Mouse (Mus musculus) megakaryocyte, embryonic 14.5 days (primary cell): ENCODE measurements at regions not wholly inside any gene's neighbourhood (a gene's known extent, or its start where the extent isn't known, plus 50 kb on each side); places are given as distances from the start of the nearest gene placed in this dataset.
A peak's percentile ranks its signal among the peaks of the same experiment; 100 is the strongest.
"Not testable (repeated sequence)": the region's sequence is repeated elsewhere in the genome, so short reads cannot be mapped to it uniquely, and the experiment has no call there.

Experiments
- H3K27me3 ChIP-seq: replicated peaks from 2 replicates; pipeline ENCODE3; 2012; ENCODE audit warnings: inconsistent platforms
- H3K36me3 ChIP-seq: replicated peaks from 2 replicates; pipeline ENCODE3; 2012; ENCODE audit warnings: low read length, inconsistent platforms, mixed read lengths
- H3K4me1 ChIP-seq: 2 replicates; pipeline ENCODE4 v1.6.1; 2012; ENCODE audit warnings: inconsistent platforms
- H3K4me3 ChIP-seq: replicated peaks from 2 replicates; pipeline ENCODE3; 2012; ENCODE audit warnings: moderate library complexity, mild to moderate bottlenecking, inconsistent platforms
- H3K9me3 ChIP-seq: 2 replicates; pipeline ENCODE4 v1.6.1; 2012; ENCODE audit warnings: inconsistent platforms
- FLI1 ChIP-seq: IDR thresholded peaks from 2 replicates; pipeline ENCODE4 v1.6.1; 2012; ENCODE audit warnings: low read length, inconsistent platforms, mixed read lengths
- GATA1 ChIP-seq: IDR thresholded peaks from 3 replicates; pipeline ENCODE4 v1.6.1; 2012; ENCODE audit warnings: mixed read lengths, low read length, inconsistent platforms, borderline replicate concordance

DNA sequence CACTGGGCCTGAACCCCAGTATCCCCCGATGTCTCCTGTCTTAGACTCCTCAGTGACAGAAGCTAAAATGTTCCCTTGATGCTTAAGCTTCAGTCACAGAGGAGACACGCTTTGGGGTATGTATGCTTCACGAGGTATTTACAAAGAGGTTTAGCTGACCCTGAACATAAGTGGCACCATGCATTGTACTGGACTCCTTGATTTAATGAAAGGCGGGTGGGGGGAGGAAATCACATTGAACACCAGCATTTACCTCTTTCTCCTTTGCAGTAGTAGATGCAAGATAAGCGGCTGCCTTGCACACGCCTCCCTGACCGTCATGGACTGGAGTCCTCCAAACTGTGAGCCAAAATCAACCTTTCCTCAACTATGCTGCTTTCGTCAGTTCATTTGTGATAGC, 117.5 kb downstream of the Cand1 start:
- peaks cover 22% of the 10 kb centered on the region for H3K36me3 ChIP-seq
- H3K9me3 ChIP-seq = peaks cover 28% of the 10 kb centered on the region
- no peak for TF ChIP-seq FLI1
- no peak for TF ChIP-seq GATA1
- no peaks in the 10 kb centered on the region for H3K27me3 ChIP-seq
- H3K4me1 ChIP-seq = peaks cover 6% of the 10 kb centered on the region
- no peak overlapping the region for H3K4me3 ChIP-seq

DNA sequence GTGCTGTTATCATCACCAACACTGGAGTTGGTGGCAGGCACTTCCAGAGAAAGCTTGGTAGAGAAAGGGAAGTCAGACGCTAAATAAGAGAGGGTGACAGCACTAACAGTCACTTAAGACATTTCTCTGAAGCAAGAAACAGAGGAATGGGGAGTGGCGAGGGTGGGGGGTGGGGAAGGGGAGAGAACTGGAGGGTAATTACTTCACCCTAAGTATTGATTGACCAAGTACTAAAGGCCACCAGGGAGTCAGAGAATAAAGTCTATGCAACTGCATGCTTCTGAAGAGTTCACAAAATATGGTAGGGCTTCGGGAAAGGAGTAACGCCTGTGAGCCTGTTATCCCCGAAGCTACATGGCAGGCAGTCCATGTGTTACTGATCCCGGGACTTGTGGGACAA, 118.3 kb downstream of the Cand1 start:
- H3K4me3 ChIP-seq = no peak overlapping the region
- H3K36me3 ChIP-seq = peaks cover 22% of the 10 kb centered on the region
- H3K9me3 ChIP-seq = peaks cover 28% of the 10 kb centered on the region
- H3K4me1 ChIP-seq = peaks cover 8% of the 10 kb centered on the region
- TF ChIP-seq FLI1 = no peak
- TF ChIP-seq GATA1 = no peak
- H3K27me3 ChIP-seq = no peaks in the 10 kb centered on the region

DNA sequence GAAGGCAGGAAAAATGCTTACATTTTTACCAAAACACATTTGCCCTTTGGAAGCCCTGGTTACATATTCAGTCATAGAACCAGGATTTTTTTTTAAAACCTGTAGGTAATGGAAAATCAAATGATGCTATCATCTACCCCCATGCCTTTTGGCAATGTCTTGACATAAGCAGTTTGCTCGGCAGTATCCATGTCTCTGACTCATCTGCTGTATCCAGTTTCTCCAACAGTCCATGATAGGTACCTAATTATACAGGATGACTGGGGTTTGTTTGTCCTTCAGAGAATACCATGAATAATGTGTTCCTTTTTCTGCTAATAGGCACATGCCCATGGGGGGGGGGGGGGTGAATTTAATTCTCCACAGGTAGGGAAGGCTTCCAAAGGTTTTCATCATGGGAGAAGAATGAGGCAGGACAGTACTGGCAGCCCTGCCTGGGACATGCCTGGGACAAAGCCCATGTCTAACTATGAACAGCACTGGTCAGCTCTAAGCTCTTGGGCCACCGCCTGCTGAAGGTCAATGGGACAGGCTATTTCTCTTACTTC, 122.9 kb downstream of the Cand1 start:
- TF ChIP-seq GATA1 (no peak), FLI1 (no peak)
- H3K36me3 ChIP-seq = peaks cover 11% of the 10 kb centered on the region
- H3K27me3 ChIP-seq = no peaks in the 10 kb centered on the region
- no peak overlapping the region for H3K4me3 ChIP-seq
- peaks cover 46% of the 10 kb centered on the region for H3K4me1 ChIP-seq
- peaks cover 16% of the 10 kb centered on the region for H3K9me3 ChIP-seq

DNA sequence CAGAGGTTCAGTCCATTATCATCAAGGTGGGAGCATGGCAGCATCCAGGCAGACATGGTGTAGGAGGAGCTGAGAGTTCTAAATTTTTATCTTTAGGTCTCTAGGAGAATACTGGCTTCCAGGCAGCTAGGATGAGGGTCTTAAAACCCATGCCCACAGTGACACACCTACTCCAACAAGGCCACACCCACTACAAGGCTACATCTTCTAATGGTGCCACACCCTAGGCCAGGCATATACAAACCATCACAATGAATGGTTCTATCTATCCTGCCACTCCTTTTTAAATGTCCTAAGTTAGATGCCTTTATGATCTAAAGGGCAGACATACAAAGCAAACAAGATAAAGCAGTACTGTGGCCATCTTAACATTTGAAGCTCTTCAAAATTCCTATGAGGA, 124.7 kb downstream of the Cand1 start:
- H3K36me3 ChIP-seq, H3K4me3 ChIP-seq, H3K9me3 ChIP-seq, H3K27me3 ChIP-seq: not testable (repeated sequence)
- peaks cover 62% of the 10 kb centered on the region for H3K4me1 ChIP-seq

DNA sequence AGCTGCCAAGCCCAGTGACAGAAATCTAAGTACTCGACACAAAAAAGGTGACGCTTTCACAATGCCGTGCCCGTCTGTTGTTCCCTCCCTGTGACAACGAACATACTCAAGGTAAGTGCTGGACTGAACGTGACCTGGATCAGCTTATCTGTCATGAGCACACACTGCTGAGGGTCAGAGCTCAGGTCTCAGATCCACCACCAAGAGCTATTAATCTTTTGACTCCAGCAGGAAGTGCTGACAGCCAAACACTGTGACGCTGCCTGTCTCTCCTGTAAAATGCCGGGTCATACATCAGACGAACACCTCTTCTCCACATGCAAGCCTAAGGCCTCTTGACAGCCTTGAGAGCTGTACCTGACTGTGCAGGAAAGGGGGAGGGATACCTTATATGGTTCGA, 125.2 kb downstream of the Cand1 start:
- Histone ChIP-seq H3K4me3 (peak overlapping the region; percentile 89), H3K36me3 (no peaks in the 10 kb centered on the region), H3K9me3 (no peaks in the 10 kb centered on the region), H3K4me1 (peaks cover 62% of the 10 kb centered on the region), H3K27me3 (no peaks in the 10 kb centered on the region)
- TF ChIP-seq GATA1 (peak; percentile 64; the same call in 1 of the 3 replicates), FLI1 (no peak)

DNA sequence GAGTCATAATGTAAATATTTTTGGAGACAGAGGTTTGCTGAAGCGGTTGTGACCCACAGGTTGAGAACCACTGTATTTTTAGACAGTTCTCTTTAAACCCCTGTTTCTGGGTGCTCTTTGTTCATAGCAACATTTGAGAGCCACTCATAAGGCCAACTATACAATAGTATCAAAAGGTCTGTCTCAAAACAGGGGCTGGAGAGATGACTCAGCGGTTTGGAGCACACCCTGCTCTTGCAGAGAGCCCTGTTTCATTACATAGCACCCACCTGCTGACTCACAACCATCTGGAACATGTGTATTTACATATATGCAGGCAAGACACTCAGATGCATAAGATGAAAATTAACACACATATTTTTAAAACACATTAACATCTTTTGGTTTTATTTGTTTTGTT, 128.0 kb downstream of the Cand1 start:
- H3K27me3 ChIP-seq = no peaks in the 10 kb centered on the region
- TF ChIP-seq GATA1 (no peak), FLI1 (no peak)
- H3K9me3 ChIP-seq = no peaks in the 10 kb centered on the region
- peaks cover 74% of the 10 kb centered on the region for H3K4me1 ChIP-seq
- H3K4me3 ChIP-seq = no peak overlapping the region
- H3K36me3 ChIP-seq = no peaks in the 10 kb centered on the region

DNA sequence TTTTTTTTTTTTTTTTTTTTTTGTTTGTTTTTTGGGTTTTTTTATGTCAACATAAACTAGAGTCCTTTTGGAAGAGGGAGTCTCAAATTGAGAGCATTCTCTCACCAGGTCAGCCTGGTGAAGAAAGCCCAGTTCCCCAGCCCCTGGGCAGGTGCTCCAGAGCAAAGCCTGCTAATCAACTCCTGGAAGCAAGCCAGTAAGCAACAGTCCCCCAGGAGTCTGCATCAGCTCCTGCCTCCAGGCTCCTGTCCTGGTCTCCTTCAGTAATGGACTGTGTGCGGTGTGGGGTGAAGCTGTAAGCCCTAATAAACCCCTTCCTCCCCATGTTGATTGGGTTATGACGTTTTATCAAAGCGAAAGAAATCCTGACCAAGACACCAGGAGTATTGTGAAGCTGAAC, 128.4 kb downstream of the Cand1 start:
- peaks cover 71% of the 10 kb centered on the region for H3K4me1 ChIP-seq
- H3K27me3 ChIP-seq = no peaks in the 10 kb centered on the region
- H3K4me3 ChIP-seq = no peak overlapping the region
- no peaks in the 10 kb centered on the region for H3K9me3 ChIP-seq
- TF ChIP-seq GATA1 = no peak
- no peak for TF ChIP-seq FLI1
- no peaks in the 10 kb centered on the region for H3K36me3 ChIP-seq

DNA sequence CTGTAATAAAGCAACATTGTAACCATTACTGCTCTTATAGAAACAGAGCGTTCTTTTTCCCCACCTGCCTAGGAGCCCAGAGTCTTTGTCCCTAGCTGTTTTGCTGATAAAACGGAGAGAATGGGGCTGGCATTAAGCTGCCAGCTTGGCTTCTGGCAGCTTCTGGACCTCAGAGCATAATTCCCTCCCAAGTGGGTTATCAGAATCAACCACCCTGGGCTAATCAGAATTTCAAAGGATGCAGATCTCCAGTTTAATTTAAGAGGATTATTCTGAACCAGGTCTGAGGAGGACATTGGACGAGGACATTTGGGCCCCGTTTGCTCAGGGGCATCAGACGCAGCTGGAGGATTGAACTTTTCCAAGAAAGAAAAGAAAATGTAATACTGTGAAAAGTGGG, 129.2 kb downstream of the Cand1 start:
- Histone ChIP-seq H3K4me1 (peaks cover 71% of the 10 kb centered on the region), H3K9me3 (no peaks in the 10 kb centered on the region), H3K4me3 (no peak overlapping the region)

DNA sequence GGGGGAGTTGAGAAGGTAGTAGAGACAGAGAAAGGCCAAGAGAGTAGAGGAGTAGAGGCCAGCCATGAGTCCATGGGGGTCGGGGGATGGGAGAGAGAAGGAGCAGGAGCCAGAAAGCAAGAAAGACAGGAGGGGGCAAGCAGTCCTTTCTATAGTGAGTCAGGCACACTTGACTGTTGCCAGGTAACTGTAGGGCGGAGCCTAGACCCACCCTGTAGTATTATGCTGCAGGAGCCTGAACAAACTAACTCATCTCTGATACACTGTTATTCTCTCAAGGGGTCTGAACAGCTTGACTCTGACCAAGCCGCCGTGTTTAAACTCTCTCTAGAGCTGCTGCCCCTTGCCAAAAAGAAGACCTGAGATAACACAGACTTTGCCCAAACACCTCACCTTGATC, 130.6 kb downstream of the Cand1 start:
- Histone ChIP-seq H3K36me3 (no peaks in the 10 kb centered on the region), H3K27me3 (no peaks in the 10 kb centered on the region), H3K4me3 (no peak overlapping the region), H3K4me1 (peaks cover 65% of the 10 kb centered on the region), H3K9me3 (peaks cover 4% of the 10 kb centered on the region; the same call in 1 of the 2 replicates)
- TF ChIP-seq FLI1 (no peak), GATA1 (no peak)

More for the DNA sequence above, 129.2 kb downstream of the Cand1 start:
- no peaks in the 10 kb centered on the region for H3K27me3 ChIP-seq
- no peaks in the 10 kb centered on the region for H3K36me3 ChIP-seq
- TF ChIP-seq FLI1 = no peak
- TF ChIP-seq GATA1 = no peak

DNA sequence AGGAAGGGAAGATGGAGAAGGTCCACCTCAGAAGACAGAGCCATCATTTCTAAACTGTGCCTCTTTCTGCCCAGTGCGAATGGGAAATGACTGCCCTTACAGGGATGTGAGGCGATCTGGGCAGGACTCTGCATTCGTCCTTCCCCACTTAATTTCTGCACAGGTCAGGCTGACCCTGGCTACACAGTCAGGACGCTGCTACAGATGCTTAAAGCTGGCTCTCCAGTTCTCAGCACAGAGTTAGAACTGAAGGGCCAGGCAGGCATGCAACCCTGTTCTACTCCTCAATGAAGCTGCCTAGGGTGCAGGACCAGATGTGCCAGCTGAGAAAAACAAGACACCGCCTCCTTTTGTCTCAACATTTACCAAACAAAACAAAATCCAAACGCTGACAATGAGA, 132.1 kb downstream of the Cand1 start:
- no peaks in the 10 kb centered on the region for H3K36me3 ChIP-seq
- H3K4me1 ChIP-seq = peaks cover 56% of the 10 kb centered on the region
- no peak overlapping the region for H3K4me3 ChIP-seq
- TF ChIP-seq FLI1 (no peak), GATA1 (no peak)
- peaks cover 7% of the 10 kb centered on the region; the same call in 1 of the 2 replicates for H3K9me3 ChIP-seq
- H3K27me3 ChIP-seq = no peaks in the 10 kb centered on the region

DNA sequence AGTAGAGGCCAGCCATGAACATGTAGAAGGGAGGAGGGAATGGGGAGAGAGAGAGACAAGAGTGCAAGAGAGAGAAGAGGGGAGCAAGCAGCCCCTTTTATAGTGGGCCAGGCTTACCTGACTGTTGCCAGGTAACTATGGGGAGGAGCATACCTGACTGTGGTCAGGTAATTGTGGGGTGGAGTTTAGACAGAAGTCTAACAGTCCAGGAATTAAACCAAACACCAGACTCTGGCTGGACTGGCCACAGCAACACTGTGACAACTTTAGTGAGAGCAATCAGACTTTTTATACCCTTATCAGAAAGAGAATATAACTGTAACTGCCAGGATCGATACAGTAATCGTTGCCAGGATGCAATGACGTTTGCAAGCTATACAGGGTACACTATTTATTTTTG, 133.8 kb downstream of the Cand1 start:
- no peaks in the 10 kb centered on the region for H3K27me3 ChIP-seq
- H3K4me1 ChIP-seq = peaks cover 48% of the 10 kb centered on the region
- TF ChIP-seq FLI1 (no peak), GATA1 (no peak)
- H3K4me3 ChIP-seq = no peak overlapping the region
- peaks cover 16% of the 10 kb centered on the region for H3K9me3 ChIP-seq
- H3K36me3 ChIP-seq = peaks cover 7% of the 10 kb centered on the region

DNA sequence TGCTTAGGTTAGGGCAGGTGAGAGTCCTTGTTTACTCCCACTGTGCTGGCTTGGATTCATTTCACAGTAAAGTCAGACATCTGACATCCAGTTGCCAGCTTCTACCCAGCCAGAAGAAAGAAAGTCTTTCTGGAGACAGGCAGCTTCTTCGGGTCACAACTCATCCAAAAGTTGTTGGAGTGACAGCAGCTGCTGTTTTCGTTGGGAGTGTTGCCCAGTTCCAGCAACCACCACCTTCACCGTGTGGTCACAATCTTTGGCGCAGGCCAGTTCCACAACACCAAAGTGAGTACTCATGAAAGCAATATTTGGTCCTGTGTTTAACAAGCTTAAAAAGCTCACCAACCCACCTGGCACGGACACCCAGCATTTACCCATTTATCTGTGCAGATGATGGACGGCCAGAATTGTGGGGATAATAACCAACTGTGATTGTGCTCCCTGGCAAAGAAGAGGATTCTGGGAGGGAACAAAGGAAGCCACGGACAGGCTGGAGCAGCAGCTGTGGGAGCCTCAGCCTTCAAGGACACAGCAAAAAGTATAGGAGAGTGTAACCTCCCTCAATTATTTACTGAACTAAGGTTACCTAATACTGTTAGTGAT, 134.5 kb downstream of the Cand1 start:
- Histone ChIP-seq H3K9me3 (peaks cover 16% of the 10 kb centered on the region), H3K4me1 (peaks cover 48% of the 10 kb centered on the region), H3K36me3 (peaks cover 7% of the 10 kb centered on the region), H3K27me3 (no peaks in the 10 kb centered on the region), H3K4me3 (no peak overlapping the region)
- TF ChIP-seq GATA1 = no peak
- no peak for TF ChIP-seq FLI1
